ENCODE assay signal across 8 mouse cellular contexts in the genomic region with DNA sequence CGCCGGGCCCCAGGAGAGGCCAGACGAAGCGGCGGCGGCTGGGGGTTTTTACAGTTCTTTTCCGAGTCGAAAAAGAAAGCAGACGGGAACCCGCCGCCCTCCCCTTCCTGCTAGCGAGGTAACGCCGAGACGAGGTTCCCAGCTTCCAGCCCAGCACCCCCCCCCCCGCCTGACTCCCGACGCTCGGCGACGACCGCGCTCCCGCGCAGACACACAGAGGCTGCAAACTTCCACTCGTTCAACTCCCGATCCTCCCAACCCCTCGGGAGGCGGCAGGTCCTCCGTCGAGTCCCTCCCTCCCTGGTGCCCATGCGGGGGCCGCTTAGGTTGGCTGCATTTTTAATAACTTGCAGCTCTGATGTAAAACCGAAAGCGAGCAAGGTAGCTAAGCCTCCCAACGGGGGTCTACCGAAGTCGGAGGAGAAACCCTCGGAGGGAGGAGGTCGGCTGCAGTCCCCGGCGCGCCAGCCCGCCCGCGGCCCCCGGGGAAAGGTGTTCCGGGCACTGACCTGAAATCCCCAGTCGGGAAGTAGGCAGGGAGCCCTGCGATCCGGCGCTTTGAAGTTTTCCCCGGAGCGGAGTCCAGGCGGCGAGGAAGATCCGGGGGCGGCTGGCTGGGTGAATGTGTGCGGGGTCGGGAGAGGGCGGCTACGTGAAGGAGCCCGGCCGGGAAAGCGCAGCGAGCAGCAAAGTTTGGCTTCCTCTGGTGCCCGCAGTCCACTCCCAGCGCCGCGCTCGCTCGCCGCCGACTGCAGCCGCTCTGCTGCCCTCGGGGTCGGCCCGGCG.
DNase-seq lines count a peak whose midpoint lies in the region; ATAC-seq lines count a peak whose summit lies in the region.

No protein-coding gene starts in this region.

- peaks cover 27% of the 10 kb centered on the region; the same call in 1 of the 2 replicates for H3K27me3 ChIP-seq in forebrain, embryonic 15.5 days
- H3K27me3 ChIP-seq in hindbrain, embryonic 16.5 days (replicated peaks; ENCODE audit: control insufficient read depth, insufficient read depth, low read length): peaks cover 36% of the 10 kb centered on the region; the same call in 1 of the 2 replicates
- H3K27me3 ChIP-seq in liver, embryonic 11.5 days (replicated peaks; ENCODE audit: control insufficient read depth, insufficient read depth, low read length): peaks cover 90% of the 10 kb centered on the region

- no peaks in the 10 kb centered on the region for H3K36me3 ChIP-seq in forebrain, embryonic 15.5 days
- no peaks in the 10 kb centered on the region for H3K36me3 ChIP-seq in hindbrain, embryonic 16.5 days (ENCODE audit: control insufficient read depth, insufficient read depth, low read length)
- H3K36me3 ChIP-seq in liver, embryonic 11.5 days (ENCODE audit: control insufficient read depth, insufficient read depth, low read length): no peaks in the 10 kb centered on the region

- 2% methylated on average over 62 of the region's 79 CpGs for WGBS in forebrain, embryonic 15.5 days
- 2% methylated on average over 49 of the region's 79 CpGs for WGBS in hindbrain, embryonic 16.5 days
- WGBS in liver, embryonic 11.5 days: under 1% methylated on average over 71 of the region's 79 CpGs

- peak overlapping the region; percentile 92 for H3K27ac ChIP-seq in forebrain, embryonic 15.5 days (replicated peaks)
- peak overlapping the region; percentile 83 for H3K27ac ChIP-seq in hindbrain, embryonic 16.5 days (ENCODE audit: low read depth, low read length)
- H3K27ac ChIP-seq in liver, embryonic 11.5 days (ENCODE audit: low read depth, low read length): peak overlapping the region; percentile 80; the same call in 1 of the 2 replicates

- H3K4me1 ChIP-seq in forebrain, embryonic 15.5 days: peaks cover 30% of the 10 kb centered on the region
- peaks cover 4% of the 10 kb centered on the region for H3K4me1 ChIP-seq in hindbrain, embryonic 16.5 days (ENCODE audit: control insufficient read depth, insufficient read depth, low read depth, low read length)
- peaks cover 3% of the 10 kb centered on the region for H3K4me1 ChIP-seq in liver, embryonic 11.5 days (replicated peaks; ENCODE audit: control insufficient read depth, insufficient read depth, low read length)

- peak; percentile 16 to 40 for DNase-seq in left cerebral cortex, adult 18-20 months (ENCODE audit: low spot score in 2 of 2)
- no peak for DNase-seq in left cerebral cortex, adult 9 months (ENCODE audit: low spot score in 2 of 2)
- DNase-seq in adrenal gland, postnatal 36 days: peak; percentile 52 to 58
- peak; percentile 65 for DNase-seq in liver, embryonic 11.5 days (ENCODE audit: low spot score)
- peak; percentile 50 to 63 for DNase-seq in natural killer cell, adult 2 months (ENCODE audit: low spot score in 2 of 2)
- DNase-seq in thymus, postnatal 4 days: peak; percentile 72

- ATAC-seq in forebrain, embryonic 15.5 days (replicated peaks): no peak
- ATAC-seq in hindbrain, embryonic 16.5 days: no peak; the same call in 1 of the 2 replicates
- no peak for ATAC-seq in liver, embryonic 11.5 days (replicated peaks; ENCODE audit: low FRiP score)

- H3K9me3 ChIP-seq in forebrain, embryonic 15.5 days: no peaks in the 10 kb centered on the region
- no peaks in the 10 kb centered on the region for H3K9me3 ChIP-seq in hindbrain, embryonic 16.5 days (ENCODE audit: control insufficient read depth, low read length)
- H3K9me3 ChIP-seq in liver, embryonic 11.5 days (ENCODE audit: control insufficient read depth, low read length): no peaks in the 10 kb centered on the region

- peak overlapping the region; percentile 70 for H3K4me3 ChIP-seq in forebrain, embryonic 15.5 days
- peak overlapping the region; percentile 60 for H3K4me3 ChIP-seq in hindbrain, embryonic 16.5 days (ENCODE audit: low read length)
- H3K4me3 ChIP-seq in liver, embryonic 11.5 days (ENCODE audit: low read depth, low read length): peak overlapping the region; percentile 74

- H3K9ac ChIP-seq in forebrain, embryonic 15.5 days (replicated peaks): peak overlapping the region; percentile 77
- H3K9ac ChIP-seq in hindbrain, embryonic 16.5 days (ENCODE audit: low read depth, low read length): peak overlapping the region; percentile 73
- peak overlapping the region; percentile 76 for H3K9ac ChIP-seq in liver, embryonic 11.5 days (ENCODE audit: low read depth, low read length)

- H3K4me2 ChIP-seq in forebrain, embryonic 15.5 days (replicated peaks): peak overlapping the region; percentile 67
- peak overlapping the region; percentile 72 for H3K4me2 ChIP-seq in hindbrain, embryonic 16.5 days (ENCODE audit: low read length)
- peak overlapping the region; percentile 85 for H3K4me2 ChIP-seq in liver, embryonic 11.5 days

Comparison
In these comparisons a context has a peak if more than half of its experiments do, and no peak if none do; other contexts are left out.
1. DNase-seq: peak in left cerebral cortex, adult 18-20 months (2 of 2), adrenal gland, postnatal 36 days (2 of 2), liver, embryonic 11.5 days (single experiment), natural killer cell, adult 2 months (2 of 2) and thymus, postnatal 4 days (single experiment); none in left cerebral cortex, adult 9 months (0 of 2).
2. Peak in every context shown above with its lines, with median percentiles within 50 percentile points of each other: H3K27ac ChIP-seq, H3K4me2 ChIP-seq, H3K4me3 ChIP-seq and H3K9ac ChIP-seq.